Mouse (Mus musculus) midbrain, embryonic 11.5 days (tissue): ENCODE measurements around the gene Cr1l. TPM values are rescaled to one million over a fixed set of nuclear protein-coding genes. Genes with fewer than 3 reads are reported as not detected.

Source experiments
- ATAC-seq: fragments of 200-750 bp; cut with Nextera tagmentation; 2 replicates; pipeline ENCODE4 v1.8.0; 2017; ENCODE audit warnings: moderate TSS enrichment, moderate library complexity; ENCODE audit not compliant: low FRiP score
- DNase-seq: peaks from one replicate; pipeline ENCODE4 v3.0.0; 2015; ENCODE audit warnings: low spot score; ENCODE audit errors: missing footprints
- H3K27ac ChIP-seq: fragments of 300-500 bp; sonication (generic); 2 replicates; pipeline ENCODE4 v1.5.1; 2014; ENCODE audit warnings: low read depth, low read length
- H3K27me3 ChIP-seq: fragments of 300-500 bp; sonication (generic); 2 replicates; pipeline ENCODE4 v1.6.1; 2014; ENCODE audit warnings: mild to moderate bottlenecking, low read length, moderate library complexity, mixed read lengths; ENCODE audit not compliant: control insufficient read depth, insufficient read depth
- H3K36me3 ChIP-seq: fragments of 300-500 bp; sonication (generic); 2 replicates; pipeline ENCODE4 v1.6.1; 2014; ENCODE audit warnings: mild to moderate bottlenecking, low read length, moderate library complexity, mixed read lengths; ENCODE audit not compliant: control insufficient read depth, insufficient read depth
- H3K4me1 ChIP-seq: fragments of 300-500 bp; sonication (generic); 2 replicates; pipeline ENCODE4 v1.6.1; 2014; ENCODE audit warnings: low read length; ENCODE audit not compliant: control insufficient read depth, insufficient read depth
- H3K4me2 ChIP-seq: fragments of 300-500 bp; sonication (generic); 2 replicates; pipeline ENCODE4 v1.6.1; 2014; ENCODE audit warnings: mild to moderate bottlenecking, moderate library complexity
- H3K4me3 ChIP-seq: fragments of 300-500 bp; sonication (generic); 2 replicates; pipeline ENCODE4 v1.5.1; 2014; ENCODE audit warnings: low read depth, low read length
- H3K9ac ChIP-seq: fragments of 300-500 bp; sonication (generic); 2 replicates; pipeline ENCODE4 v1.6.1; 2014; ENCODE audit warnings: low read length
- H3K9me3 ChIP-seq: fragments of 300-500 bp; sonication (generic); 2 replicates; pipeline ENCODE4 v1.6.1; 2016; ENCODE audit warnings: low read length; ENCODE audit not compliant: control insufficient read depth
- WGBS: fragments of 180-500 bp; shearing (Covaris S2); extraction: QIAGEN DNeasy Blood & Tissue Kit; methylation state at CpG from one replicate; pipeline ENCODE4 v1.1.7; 2014; 5-methylcytosine and 5-hydroxymethylcytosine counted together
- polyA plus RNA-seq: library from polyadenylated mRNA; unstranded; fragments of >200 nt; fragmentation: Nextera tagmentation; extraction: Ambion mirVana; gene quantifications from 2 replicates; pipeline ENCODE4 v1.2.1, GENCODE M21; 2014

Cr1l gene
- polyA plus RNA-seq, 1 experiment from 2014 or later = 39.9 TPM

GRCm38 (mm10) chr1:195113621-195114020 lies 17.8 kb downstream of the Cr1l start:
- Histone ChIP-seq H3K27ac (no peak overlapping the region), H3K4me3 (no peak overlapping the region), H3K9me3 (no peaks in the 10 kb centered on the region), H3K4me1 (no peaks in the 10 kb centered on the region), H3K27me3 (no peaks in the 10 kb centered on the region), H3K36me3 (peaks cover 3% of the 10 kb centered on the region; the same call in 1 of the 2 replicates), H3K4me2 (no peak overlapping the region), H3K9ac (no peak overlapping the region)
- no peak for DNase-seq
- no peak for ATAC-seq
- WGBS = 95% methylated on average over 4 of the region's 4 CpGs

GRCm38 (mm10) chr1:195100693-195101092 lies 30.7 kb downstream of the Cr1l start:
- H3K27ac ChIP-seq = no peak overlapping the region
- H3K4me3 ChIP-seq = no peak overlapping the region
- no peaks in the 10 kb centered on the region for H3K36me3 ChIP-seq
- H3K9me3 ChIP-seq = no peaks in the 10 kb centered on the region
- DNase-seq = no peak
- no peaks in the 10 kb centered on the region for H3K4me1 ChIP-seq
- ATAC-seq = no peak
- 91% methylated on average over 4 of the region's 4 CpGs for WGBS
- no peaks in the 10 kb centered on the region for H3K27me3 ChIP-seq
- H3K9ac ChIP-seq = no peak overlapping the region
- no peak overlapping the region for H3K4me2 ChIP-seq

GRCm38 (mm10) chr1:195098004-195098403 lies 33.4 kb downstream of the Cr1l start:
- H3K4me2 ChIP-seq = no peak overlapping the region
- ATAC-seq = no peak
- H3K9me3 ChIP-seq = no peaks in the 10 kb centered on the region
- H3K36me3 ChIP-seq = no peaks in the 10 kb centered on the region
- no peak overlapping the region for H3K9ac ChIP-seq
- no peaks in the 10 kb centered on the region for H3K4me1 ChIP-seq
- no peak overlapping the region for H3K4me3 ChIP-seq
- H3K27me3 ChIP-seq = no peaks in the 10 kb centered on the region
- no peak for DNase-seq
- 97% methylated on average over 1 of the region's 1 CpGs for WGBS
- H3K27ac ChIP-seq = no peak overlapping the region

GRCm38 (mm10) chr1:195092220-195092720 lies 39.1 kb downstream of the Cr1l start, which contains the start of gene Cd46:
Cd46 (minus strand) TSS chr1:195092249.
- H3K9ac ChIP-seq = peak within 1 kb of the TSS; percentile 46
- no peaks in the 10 kb centered on the region for H3K27me3 ChIP-seq
- WGBS = 3% methylated on average over 14 of the region's 14 CpGs

GRCm38 (mm10) chr1:195091699-195092219 lies 39.6 kb downstream of the Cr1l start:
- Histone ChIP-seq H3K36me3 (no peaks in the 10 kb centered on the region), H3K4me1 (peaks cover 7% of the 10 kb centered on the region), H3K27ac (no peak overlapping the region), H3K9ac (peak overlapping the region; percentile 46), H3K27me3 (no peaks in the 10 kb centered on the region), H3K4me2 (peak overlapping the region; percentile 61), H3K9me3 (no peaks in the 10 kb centered on the region), H3K4me3 (peak overlapping the region; percentile 28)
- ATAC-seq (peak; percentile 75), DNase-seq (peak; percentile 87)
- 19% methylated on average over 11 of the region's 11 CpGs for WGBS

More at GRCm38 (mm10) chr1:195092220-195092720, 39.1 kb downstream of the Cr1l start, which contains the start of gene Cd46:
- Histone ChIP-seq H3K4me1 (peaks cover 7% of the 10 kb centered on the region), H3K4me3 (peak within 1 kb of the TSS; percentile 28), H3K36me3 (no peaks in the 10 kb centered on the region), H3K27ac (no peak within 1 kb of the TSS), H3K4me2 (peak within 1 kb of the TSS; percentile 61), H3K9me3 (no peaks in the 10 kb centered on the region)
- ATAC-seq = peak; percentile 96
- DNase-seq = peak; percentile 92

GRCm38 (mm10) chr1:195082142-195082541 lies 49.2 kb downstream of the Cr1l start:
- no peaks in the 10 kb centered on the region for H3K27me3 ChIP-seq
- no peak for ATAC-seq
- DNase-seq = no peak
- no peaks in the 10 kb centered on the region for H3K4me1 ChIP-seq
- H3K27ac ChIP-seq = no peak overlapping the region
- H3K9ac ChIP-seq = no peak overlapping the region
- H3K9me3 ChIP-seq = no peaks in the 10 kb centered on the region
- H3K4me3 ChIP-seq = no peak overlapping the region
- no peak overlapping the region for H3K4me2 ChIP-seq
- no peaks in the 10 kb centered on the region for H3K36me3 ChIP-seq

Other genes starting within 250 kb of the Cr1l start
- gene Cd34, start 192.8 kb downstream of the Cr1l start, polyA plus RNA-seq = 51.3 and 54.5 TPM in 2 replicates
- gene Cd46, start 39.3 kb downstream of the Cr1l start, polyA plus RNA-seq = 0.91 and 1.00 TPM in 2 replicates
- 0.29 and 0.44 TPM in 2 replicates for gene Cr2, start 45.1 kb upstream of the Cr1l start, polyA plus RNA-seq